Mouse (Mus musculus) embryonic facial prominence, embryonic 14.5 days (tissue): ENCODE results near the gene Ide. TPM values are rescaled to one million over a fixed set of nuclear protein-coding genes. Genes with fewer than 3 reads are reported as not detected.

Experiments used
- ATAC-seq: fragments of 200-750 bp; cut with Nextera tagmentation; 2 replicates; pipeline ENCODE4 v1.8.0; 2017; ENCODE audit warnings: low read depth, moderate number of reproducible peaks, moderate TSS enrichment
- DNase-seq: peaks from one replicate; pipeline ENCODE4 v3.0.0-alpha.2; 2015; ENCODE audit warnings: low spot score
- H3K27ac ChIP-seq: fragments of 300-500 bp; sonication (generic); replicated peaks from 2 replicates; pipeline ENCODE4 v1.5.1; 2014; ENCODE audit warnings: low read depth, mild to moderate bottlenecking, low read length, moderate library complexity
- H3K27me3 ChIP-seq: fragments of 300-500 bp; sonication (generic); replicated peaks from 2 replicates; pipeline ENCODE4 v1.6.1; 2014; ENCODE audit warnings: low read length; ENCODE audit not compliant: control insufficient read depth, insufficient read depth
- H3K36me3 ChIP-seq: fragments of 300-500 bp; sonication (generic); 2 replicates; pipeline ENCODE4 v1.6.1; 2014; ENCODE audit warnings: low read length, mixed read lengths; ENCODE audit not compliant: control insufficient read depth, insufficient read depth
- H3K4me1 ChIP-seq: fragments of 300-500 bp; sonication (generic); 2 replicates; pipeline ENCODE4 v1.6.1; 2014; ENCODE audit warnings: antibody characterized with exemption, low read length; ENCODE audit not compliant: control insufficient read depth, insufficient read depth
- H3K4me2 ChIP-seq: fragments of 300-500 bp; sonication (generic); 2 replicates; pipeline ENCODE4 v1.6.1; 2014; ENCODE audit warnings: low read depth, mild to moderate bottlenecking, low read length, moderate library complexity, mixed read lengths
- H3K4me3 ChIP-seq: fragments of 300-500 bp; sonication (generic); 2 replicates; pipeline ENCODE4 v1.5.1; 2014; ENCODE audit warnings: low read depth, mild to moderate bottlenecking, low read length
- H3K9ac ChIP-seq: fragments of 300-500 bp; sonication (generic); 2 replicates; pipeline ENCODE4 v1.6.1; 2014; ENCODE audit warnings: low read depth, mild to moderate bottlenecking, low read length, moderate library complexity, mixed read lengths
- H3K9me3 ChIP-seq: fragments of 300-500 bp; sonication (generic); 2 replicates; pipeline ENCODE4 v1.6.1; 2016; ENCODE audit warnings: low read length; ENCODE audit not compliant: control insufficient read depth
- WGBS: fragments of 180-500 bp; shearing (Covaris S2); extraction: QIAGEN DNeasy Blood & Tissue Kit; methylation state at CpG from one replicate; pipeline ENCODE4 v1.1.7; 2014; 5-methylcytosine and 5-hydroxymethylcytosine counted together
- polyA plus RNA-seq: library from polyadenylated mRNA; unstranded; fragments of >200 nt; fragmentation: Nextera tagmentation; extraction: Ambion mirVana; gene quantifications from 2 replicates; pipeline ENCODE4 v1.2.1, GENCODE M21; 2014

The Ide gene
- polyA plus RNA-seq, 1 experiment from 2014 or later, result 50.3 TPM

GRCm38 (mm10) chr19:37275555-37275954 is 62.1 kb downstream of the Ide start:
- DNase-seq, result no peak
- no peaks in the 10 kb centered on the region for H3K4me1 ChIP-seq
- no peak overlapping the region for H3K4me2 ChIP-seq
- WGBS, result 84% methylated on average over 9 of the region's 9 CpGs
- no peak overlapping the region for H3K9ac ChIP-seq
- H3K27ac ChIP-seq, result no peak overlapping the region
- no peaks in the 10 kb centered on the region for H3K9me3 ChIP-seq
- no peaks in the 10 kb centered on the region for H3K27me3 ChIP-seq
- no peak for ATAC-seq
- no peak overlapping the region for H3K4me3 ChIP-seq
- peaks cover 24% of the 10 kb centered on the region for H3K36me3 ChIP-seq

- Histone ChIP-seq H3K27ac (no peak overlapping the region), H3K4me3 (no peak overlapping the region), H3K9ac (no peak overlapping the region), H3K4me1 (no peaks in the 10 kb centered on the region), H3K27me3 (no peaks in the 10 kb centered on the region), H3K4me2 (no peak overlapping the region), H3K9me3 (no peaks in the 10 kb centered on the region), H3K36me3 (peaks cover 5% of the 10 kb centered on the region; the same call in 1 of the 2 replicates)
- DNase-seq (no peak), ATAC-seq (no peak)
- 86% methylated on average over 16 of the region's 16 CpGs for WGBS
Observed at GRCm38 (mm10) chr19:37269106-37269505, 68.5 kb downstream of the Ide start.

- WGBS, result 35% methylated on average over 10 of the region's 10 CpGs
- H3K9ac ChIP-seq, result no peak overlapping the region
- peak; percentile 88 for DNase-seq
- peak; percentile 78 for ATAC-seq
- no peak overlapping the region for H3K4me3 ChIP-seq
- H3K4me2 ChIP-seq, result no peak overlapping the region
- H3K9me3 ChIP-seq, result no peaks in the 10 kb centered on the region
- H3K27ac ChIP-seq, result no peak overlapping the region
- peaks cover 5% of the 10 kb centered on the region; the same call in 1 of the 2 replicates for H3K36me3 ChIP-seq
- H3K27me3 ChIP-seq, result no peaks in the 10 kb centered on the region
- no peaks in the 10 kb centered on the region for H3K4me1 ChIP-seq
Observed at GRCm38 (mm10) chr19:37265333-37266103, 72.1 kb downstream of the Ide start.

- H3K4me1 ChIP-seq, result no peaks in the 10 kb centered on the region
- no peak overlapping the region for H3K27ac ChIP-seq
- H3K4me2 ChIP-seq, result no peak overlapping the region
- H3K9me3 ChIP-seq, result no peaks in the 10 kb centered on the region
- H3K4me3 ChIP-seq, result no peak overlapping the region
- H3K36me3 ChIP-seq, result peaks cover 2% of the 10 kb centered on the region; the same call in 1 of the 2 replicates
- no peaks in the 10 kb centered on the region for H3K27me3 ChIP-seq
- no peak for ATAC-seq
- DNase-seq, result peak; percentile 24
- 59% methylated on average over 23 of the region's 23 CpGs for WGBS
- H3K9ac ChIP-seq, result no peak overlapping the region
Observed at GRCm38 (mm10) chr19:37263943-37264897, 73.4 kb downstream of the Ide start.

- no peak for DNase-seq
- 71% methylated on average over 8 of the region's 8 CpGs for WGBS
- no peaks in the 10 kb centered on the region for H3K4me1 ChIP-seq
- no peaks in the 10 kb centered on the region for H3K27me3 ChIP-seq
- H3K9ac ChIP-seq, result no peak overlapping the region
- no peak overlapping the region for H3K4me2 ChIP-seq
- no peak overlapping the region for H3K4me3 ChIP-seq
- no peaks in the 10 kb centered on the region for H3K9me3 ChIP-seq
- ATAC-seq, result no peak
- no peaks in the 10 kb centered on the region for H3K36me3 ChIP-seq
- no peak overlapping the region for H3K27ac ChIP-seq
Observed at GRCm38 (mm10) chr19:37263566-37263942, 74.1 kb downstream of the Ide start.

GRCm38 (mm10) chr19:37262389-37262788 is 75.3 kb downstream of the Ide start:
- Histone ChIP-seq H3K36me3 (no peaks in the 10 kb centered on the region), H3K4me3 (no peak overlapping the region), H3K9me3 (no peaks in the 10 kb centered on the region), H3K27me3 (no peaks in the 10 kb centered on the region), H3K9ac (no peak overlapping the region), H3K4me1 (no peaks in the 10 kb centered on the region), H3K4me2 (no peak overlapping the region), H3K27ac (no peak overlapping the region)
- 28% methylated on average over 4 of the region's 4 CpGs for WGBS
- ATAC-seq (no peak), DNase-seq (no peak)

DNA sequence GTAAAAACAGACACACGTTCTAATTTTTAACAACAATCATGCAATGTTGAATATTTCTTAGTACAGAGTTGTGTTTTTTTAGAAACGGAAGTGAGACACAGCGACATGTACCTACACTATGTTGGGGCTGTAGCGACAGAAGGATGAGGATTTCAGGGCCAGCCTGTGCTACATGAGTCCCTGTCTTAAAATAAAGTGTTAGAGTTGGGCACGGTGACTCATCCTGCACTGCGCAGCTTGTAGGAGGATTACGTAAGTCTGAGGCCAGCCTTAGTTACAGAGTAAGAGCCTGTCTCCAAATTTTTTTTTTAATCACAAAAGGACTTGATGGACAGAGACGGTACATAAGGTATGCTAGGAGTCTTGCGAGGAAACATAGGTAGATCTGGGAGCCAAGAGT is 82.3 kb downstream of the Ide start:
- Histone ChIP-seq H3K27ac (no peak overlapping the region), H3K4me1 (no peaks in the 10 kb centered on the region), H3K9ac (no peak overlapping the region), H3K36me3 (no peaks in the 10 kb centered on the region), H3K4me2 (no peak overlapping the region), H3K27me3 (no peaks in the 10 kb centered on the region), H3K9me3 (no peaks in the 10 kb centered on the region), H3K4me3 (no peak overlapping the region)
- ATAC-seq, result no peak
- no peak for DNase-seq
- WGBS, result 89% methylated on average over 9 of the region's 9 CpGs

DNA sequence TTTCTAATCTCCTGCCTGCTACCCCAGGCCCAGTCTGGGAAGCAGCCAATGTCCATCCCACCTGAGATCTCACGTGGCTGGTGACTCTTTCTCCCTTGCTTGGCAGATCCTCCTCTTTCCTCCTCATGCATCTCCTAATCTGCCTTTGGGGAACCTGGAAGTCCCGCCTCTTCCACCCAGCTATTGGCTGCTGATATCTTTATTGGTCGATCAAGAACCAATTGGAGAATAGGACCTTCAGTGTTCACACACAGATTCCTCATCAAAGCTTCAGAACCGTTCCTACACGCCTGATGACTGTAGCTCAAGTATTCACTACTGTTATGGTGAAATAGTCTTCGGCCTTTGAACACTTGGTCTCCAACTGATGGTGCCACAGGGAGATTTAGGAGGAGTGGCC is 85.5 kb downstream of the Ide start:
- DNase-seq, result no peak
- Histone ChIP-seq H3K27me3 (no peaks in the 10 kb centered on the region), H3K4me2 (no peak overlapping the region), H3K4me3 (no peak overlapping the region), H3K27ac (no peak overlapping the region), H3K36me3 (no peaks in the 10 kb centered on the region), H3K4me1 (no peaks in the 10 kb centered on the region), H3K9ac (no peak overlapping the region), H3K9me3 (no peaks in the 10 kb centered on the region)
- no peak for ATAC-seq
- WGBS, result 64% methylated on average over 6 of the region's 6 CpGs
